Mouse (Mus musculus): ENCODE results near the gene Map3k20.
A peak's percentile ranks its signal among the peaks of the same experiment; 100 is the strongest.

Map3k20 gene

GRCm38 (mm10) chr2:72281971-72282370 is 3.5 kb upstream of the Map3k20 start:
- DNase-seq, result no peak

- DNase-seq, result no peak
These were observed 2.7 kb upstream of the Map3k20 start for GRCm38 (mm10) chr2:72282733-72283132.

- DNase-seq, result peak in 1 of 2 experiments; percentile 12
These were observed 748 bp upstream of the Map3k20 start for GRCm38 (mm10) chr2:72284689-72285088.

GRCm38 (mm10) chr2:72285888-72286661 is 638 bp downstream of the Map3k20 start:
- DNase-seq, result peak; percentile 50 to 55

- DNase-seq, result peak in 1 of 2 experiments; percentile 12
These were observed 1.7 kb downstream of the Map3k20 start for GRCm38 (mm10) chr2:72287142-72287541.

GRCm38 (mm10) chr2:72288932-72289534 is 3.6 kb downstream of the Map3k20 start:
- DNase-seq, result no peak

- no peak for DNase-seq
These were observed 5.7 kb downstream of the Map3k20 start for GRCm38 (mm10) chr2:72291103-72291502.

GRCm38 (mm10) chr2:72292573-72292972 is 7.1 kb downstream of the Map3k20 start:
- no peak for DNase-seq

- no peak for DNase-seq
These were observed 9.6 kb downstream of the Map3k20 start for GRCm38 (mm10) chr2:72294994-72295393.

- no peak for DNase-seq
These were observed 11.7 kb downstream of the Map3k20 start for GRCm38 (mm10) chr2:72296984-72297715.

- no peak for DNase-seq
These were observed 12.3 kb downstream of the Map3k20 start for GRCm38 (mm10) chr2:72297716-72298082.

- DNase-seq, result peak; percentile 19 to 72
These were observed 13.0 kb downstream of the Map3k20 start for GRCm38 (mm10) chr2:72298406-72298805.

- no peak for DNase-seq
These were observed 15.9 kb downstream of the Map3k20 start for GRCm38 (mm10) chr2:72301194-72301916.

GRCm38 (mm10) chr2:72305738-72306137 is 20.3 kb downstream of the Map3k20 start:
- DNase-seq, result no peak

GRCm38 (mm10) chr2:72308351-72308750 is 22.9 kb downstream of the Map3k20 start:
- no peak for DNase-seq

- peak; percentile 37 to 49 for DNase-seq
These were observed 23.5 kb downstream of the Map3k20 start for GRCm38 (mm10) chr2:72308981-72309380.

GRCm38 (mm10) chr2:72311486-72311885 is 26.0 kb downstream of the Map3k20 start:
- no peak for DNase-seq

GRCm38 (mm10) chr2:72313312-72313711 is 27.9 kb downstream of the Map3k20 start:
- no peak for DNase-seq

- DNase-seq, result no peak
These were observed 33.0 kb downstream of the Map3k20 start for GRCm38 (mm10) chr2:72318421-72318820.

GRCm38 (mm10) chr2:72319028-72319798 is 33.8 kb downstream of the Map3k20 start:
- no peak for DNase-seq

- no peak for DNase-seq
These were observed 35.2 kb downstream of the Map3k20 start for GRCm38 (mm10) chr2:72320661-72321060.

- DNase-seq, result no peak
These were observed 36.2 kb downstream of the Map3k20 start for GRCm38 (mm10) chr2:72321591-72321990.

Measured in cerebellum, postnatal 10 days (tissue).